21 mouse cellular contexts compared by ENCODE assay signal in genomic region chr9:26667835-26668234, GRCm38 (mm10).
A peak's percentile ranks its signal among the peaks of the same experiment; 100 is the strongest.
DNase-seq lines count a peak whose midpoint lies in the region; ATAC-seq and TF ChIP-seq lines count a peak whose summit lies in the region.
"Had no signal": no experiment of that assay in that cellular context is flagged by ENCODE, and none has a peak within 500 bp of the region (broad histone marks: within the 10 kb centered on the region; RNA-seq: fewer than 3 reads in every experiment).

No protein-coding gene starts in this region.

- no peaks in the 10 kb centered on the region for H3K36me3 ChIP-seq in forebrain, embryonic 14.5 days (ENCODE audit: control insufficient read depth, insufficient read depth, low read length)
- no peaks in the 10 kb centered on the region for H3K36me3 ChIP-seq in forebrain, embryonic 12.5 days (replicated peaks)
- H3K36me3 ChIP-seq in kidney, adult 2 months (ENCODE audit: control insufficient read depth, insufficient read depth, low read length): no peaks in the 10 kb centered on the region
- H3K36me3 ChIP-seq in midbrain, postnatal 0 days (ENCODE audit: insufficient read depth, low read length): no peaks in the 10 kb centered on the region
- H3K36me3 ChIP-seq in midbrain, embryonic 11.5 days (ENCODE audit: control insufficient read depth, insufficient read depth, low read length): no peaks in the 10 kb centered on the region
- H3K36me3 ChIP-seq: G1E; heart, embryonic 12.5 days; intestine, embryonic 15.5 days; midbrain, embryonic 12.5 days had no signal

- H3K4me3 ChIP-seq in forebrain, embryonic 14.5 days (ENCODE audit: low read depth, low read length): no peak overlapping the region
- no peak overlapping the region for H3K4me3 ChIP-seq in forebrain, embryonic 12.5 days (replicated peaks)
- no peak overlapping the region for H3K4me3 ChIP-seq in kidney, adult 2 months (ENCODE audit: insufficient read depth, low read depth, low read length)
- no peak overlapping the region for H3K4me3 ChIP-seq in midbrain, postnatal 0 days (ENCODE audit: low read depth, low read length)
- H3K4me3 ChIP-seq in midbrain, embryonic 11.5 days (ENCODE audit: low read depth, low read length): no peak overlapping the region
- H3K4me3 ChIP-seq: erythroblast, embryonic 14.5 days; heart, embryonic 12.5 days; intestine, embryonic 15.5 days; midbrain, embryonic 12.5 days had no signal

- H3K4me1 ChIP-seq in forebrain, embryonic 14.5 days (ENCODE audit: control insufficient read depth, insufficient read depth, low read length): no peaks in the 10 kb centered on the region
- no peaks in the 10 kb centered on the region for H3K4me1 ChIP-seq in forebrain, embryonic 12.5 days
- H3K4me1 ChIP-seq in kidney, adult 2 months (ENCODE audit: control insufficient read depth, insufficient read depth, low read length): no peaks in the 10 kb centered on the region
- no peaks in the 10 kb centered on the region for H3K4me1 ChIP-seq in midbrain, postnatal 0 days (ENCODE audit: insufficient read depth, low read length)
- H3K4me1 ChIP-seq in midbrain, embryonic 11.5 days (ENCODE audit: control insufficient read depth, insufficient read depth, low read length): no peaks in the 10 kb centered on the region
- H3K4me1 ChIP-seq: heart, embryonic 12.5 days; intestine, embryonic 15.5 days; midbrain, embryonic 12.5 days had no signal

- H3K27ac ChIP-seq in forebrain, embryonic 14.5 days (ENCODE audit: low read depth, low read length): no peak overlapping the region
- H3K27ac ChIP-seq in forebrain, embryonic 12.5 days: no peak overlapping the region
- no peak overlapping the region for H3K27ac ChIP-seq in kidney, adult 2 months (ENCODE audit: insufficient read depth, low read depth, low read length)
- no peak overlapping the region for H3K27ac ChIP-seq in midbrain, postnatal 0 days (ENCODE audit: low read depth, low read length)
- no peak overlapping the region for H3K27ac ChIP-seq in midbrain, embryonic 11.5 days (ENCODE audit: low read depth, low read length)
- H3K27ac ChIP-seq: intestine, embryonic 15.5 days; kidney, postnatal 0 days; macrophage; midbrain, embryonic 12.5 days had no signal

- TF ChIP-seq POLR2A in kidney, adult 2 months (IDR thresholded peaks at IDR 0.05; ENCODE audit: low read depth, low read length): no peak

- no peak for TF ChIP-seq CTCF in kidney, adult 2 months (conservative IDR thresholded peaks at IDR 0.05; ENCODE audit: insufficient read depth, insufficient read length, low read depth, low read length)
- no peak for TF ChIP-seq CTCF in midbrain, postnatal 0 days (IDR thresholded peaks at IDR 0.05)

- H3K27me3 ChIP-seq in forebrain, embryonic 14.5 days (replicated peaks; ENCODE audit: control insufficient read depth, insufficient read depth, low read length): no peaks in the 10 kb centered on the region
- H3K27me3 ChIP-seq in forebrain, embryonic 12.5 days: no peaks in the 10 kb centered on the region
- H3K27me3 ChIP-seq in kidney, adult 2 months (replicated peaks; ENCODE audit: control insufficient read depth, insufficient read depth, low read length): no peaks in the 10 kb centered on the region
- no peaks in the 10 kb centered on the region for H3K27me3 ChIP-seq in midbrain, postnatal 0 days (ENCODE audit: insufficient read depth, low read length)
- H3K27me3 ChIP-seq in midbrain, embryonic 11.5 days (ENCODE audit: control insufficient read depth, insufficient read depth, low read length): no peaks in the 10 kb centered on the region
- H3K27me3 ChIP-seq: heart, embryonic 12.5 days; intestine, embryonic 15.5 days; midbrain, embryonic 12.5 days had no signal

- ATAC-seq in forebrain, embryonic 14.5 days: no peak
- no peak for ATAC-seq in forebrain, embryonic 12.5 days (ENCODE audit: low FRiP score)
- ATAC-seq in midbrain, postnatal 0 days (ENCODE audit: low FRiP score): no peak
- no peak for ATAC-seq in midbrain, embryonic 11.5 days (ENCODE audit: low FRiP score)
- ATAC-seq: CD4-positive, CD25-positive, alpha-beta regulatory T cell, adult 4 months; intestine, embryonic 15.5 days; liver, postnatal 0 days had no signal

- no peak overlapping the region for H3K9ac ChIP-seq in forebrain, embryonic 14.5 days (ENCODE audit: low read length)
- no peak overlapping the region for H3K9ac ChIP-seq in forebrain, embryonic 12.5 days
- no peak overlapping the region for H3K9ac ChIP-seq in midbrain, postnatal 0 days (replicated peaks; ENCODE audit: low read length, poor library complexity, severe bottlenecking)
- no peak overlapping the region for H3K9ac ChIP-seq in midbrain, embryonic 11.5 days (ENCODE audit: low read length)
- H3K9ac ChIP-seq: heart, embryonic 12.5 days; intestine, embryonic 15.5 days; liver, postnatal 0 days; midbrain, embryonic 12.5 days had no signal

- no peak overlapping the region for H3K4me2 ChIP-seq in forebrain, embryonic 14.5 days (ENCODE audit: low read length)
- no peak overlapping the region for H3K4me2 ChIP-seq in forebrain, embryonic 12.5 days
- H3K4me2 ChIP-seq in midbrain, postnatal 0 days (ENCODE audit: low read depth, low read length, poor library complexity, severe bottlenecking): no peak overlapping the region
- H3K4me2 ChIP-seq in midbrain, embryonic 11.5 days: no peak overlapping the region
- H3K4me2 ChIP-seq: heart, embryonic 12.5 days; intestine, embryonic 15.5 days; midbrain, embryonic 12.5 days had no signal

- 70% methylated on average over 3 of the region's 3 CpGs for WGBS in forebrain, embryonic 14.5 days
- 84% methylated on average over 3 of the region's 3 CpGs for WGBS in forebrain, embryonic 12.5 days
- WGBS in kidney, adult 2 months: 74% methylated on average over 3 of the region's 3 CpGs
- WGBS in midbrain, postnatal 0 days: 79% methylated on average over 3 of the region's 3 CpGs
- WGBS in midbrain, embryonic 11.5 days: 86% methylated on average over 3 of the region's 3 CpGs

- H3K9me3 ChIP-seq in forebrain, embryonic 14.5 days (replicated peaks; ENCODE audit: control insufficient read depth, low read length): no peaks in the 10 kb centered on the region
- H3K9me3 ChIP-seq in forebrain, embryonic 12.5 days: no peaks in the 10 kb centered on the region
- no peaks in the 10 kb centered on the region for H3K9me3 ChIP-seq in midbrain, postnatal 0 days (ENCODE audit: low read length)
- no peaks in the 10 kb centered on the region for H3K9me3 ChIP-seq in midbrain, embryonic 11.5 days (ENCODE audit: control insufficient read depth, low read length)
- H3K9me3 ChIP-seq: G1E; heart, embryonic 12.5 days; intestine, embryonic 15.5 days; midbrain, embryonic 12.5 days had no signal

- peak; percentile 8 for DNase-seq in adrenal gland, postnatal 10 days
- no peak for DNase-seq in adrenal gland, adult 2 months
- DNase-seq in forebrain, embryonic 14.5 days (ENCODE audit: low spot score): peak; percentile 54
- peak; percentile 36 for DNase-seq in kidney, postnatal 14 days
- no peak for DNase-seq in kidney, adult 2 months
- peak; percentile 66 for DNase-seq in midbrain, postnatal 0 days (ENCODE audit: low spot score)
- no peak for DNase-seq in midbrain, embryonic 11.5 days (ENCODE audit: low spot score, missing footprints)
- DNase-seq: adrenal gland, adult 8-10 months; heart, postnatal 36 days; liver; liver, postnatal 0 days; thymus, adult 2 months had no signal

Comparison
In these comparisons a context has a peak if more than half of its experiments do, and no peak if none do; other contexts are left out.
1. DNase-seq: peak in adrenal gland, postnatal 10 days (single experiment), forebrain, embryonic 14.5 days (single experiment), kidney, postnatal 14 days (single experiment) and midbrain, postnatal 0 days (single experiment); none in adrenal gland, adult 2 months (single experiment), kidney, adult 2 months (single experiment) and midbrain, embryonic 11.5 days (single experiment).